Mouse (Mus musculus): ENCODE measurements around the gene Ebpl. TPM values are rescaled to one million over a fixed set of nuclear protein-coding genes. Genes with fewer than 3 reads are reported as not detected.

The Ebpl gene
- polyA plus RNA-seq, 1 experiment from 2014 or later: 9.0 TPM

DNA sequence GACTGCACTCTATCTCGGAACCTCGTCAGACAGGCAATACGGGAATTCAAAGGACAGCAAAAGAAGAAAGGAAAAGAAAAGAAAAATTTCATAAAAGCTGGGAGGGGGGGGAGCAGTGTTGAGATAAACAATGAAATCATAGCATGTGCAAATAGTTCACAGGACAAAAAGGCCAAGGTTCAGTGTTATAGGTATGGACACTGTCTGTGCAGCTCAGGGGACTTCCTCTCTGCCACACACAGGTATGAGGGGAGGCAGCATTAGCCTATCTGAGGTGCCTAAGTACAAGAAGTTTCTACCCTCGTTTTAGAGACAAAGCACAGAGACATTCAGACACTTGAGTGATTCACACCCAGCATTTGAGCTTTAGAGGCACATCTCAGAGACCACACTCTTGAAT, 39.0 kb downstream of the Ebpl start:
- Histone ChIP-seq H3K27ac (no peak overlapping the region), H3K36me3 (no peaks in the 10 kb centered on the region), H3K27me3 (no peaks in the 10 kb centered on the region), H3K4me1 (replicated peaks) (no peaks in the 10 kb centered on the region), H3K9ac (replicated peaks) (no peak overlapping the region), H3K4me2 (replicated peaks) (no peak overlapping the region), H3K9me3 (0 out of 2 replicates have a peak, but pooled peaks cover 7% of the 10 kb centered on the region), H3K4me3 (replicated peaks) (no peak overlapping the region)
- 93% methylated on average over 4 of the region's 4 CpGs for WGBS
- no peak for ATAC-seq

GRCm38 (mm10) chr14:61320765-61321164, 39.5 kb downstream of the Ebpl start:
- Histone ChIP-seq H3K36me3 (no peaks in the 10 kb centered on the region), H3K9me3 (0 out of 2 replicates have a peak, but pooled peaks cover 7% of the 10 kb centered on the region), H3K4me2 (replicated peaks) (no peak overlapping the region), H3K9ac (replicated peaks) (no peak overlapping the region), H3K4me3 (replicated peaks) (no peak overlapping the region), H3K27me3 (no peaks in the 10 kb centered on the region), H3K27ac (no peak overlapping the region), H3K4me1 (replicated peaks) (no peaks in the 10 kb centered on the region)
- no peak for ATAC-seq
- WGBS: 87% methylated on average over 1 of the region's 1 CpGs

GRCm38 (mm10) chr14:61316861-61317260, 43.4 kb downstream of the Ebpl start:
- Histone ChIP-seq H3K9ac (replicated peaks) (no peak overlapping the region), H3K4me2 (replicated peaks) (no peak overlapping the region), H3K36me3 (no peaks in the 10 kb centered on the region), H3K4me1 (replicated peaks) (no peaks in the 10 kb centered on the region), H3K27me3 (no peaks in the 10 kb centered on the region), H3K9me3 (no peaks in the 10 kb centered on the region), H3K4me3 (replicated peaks) (no peak overlapping the region), H3K27ac (no peak overlapping the region)
- 34% methylated on average over 4 of the region's 4 CpGs for WGBS
- ATAC-seq: 0 out of 2 replicates have a peak, but pooled peaks have one; percentile 27

GRCm38 (mm10) chr14:61310963-61311362, 49.3 kb downstream of the Ebpl start:
- Histone ChIP-seq H3K27ac (no peak overlapping the region), H3K36me3 (no peaks in the 10 kb centered on the region), H3K4me1 (replicated peaks) (no peaks in the 10 kb centered on the region), H3K4me2 (replicated peaks) (no peak overlapping the region), H3K4me3 (replicated peaks) (no peak overlapping the region), H3K9ac (replicated peaks) (no peak overlapping the region), H3K9me3 (no peaks in the 10 kb centered on the region), H3K27me3 (no peaks in the 10 kb centered on the region)
- WGBS: 74% methylated on average over 12 of the region's 12 CpGs
- no peak for ATAC-seq

GRCm38 (mm10) chr14:61310036-61310772, 50.0 kb downstream of the Ebpl start:
- Histone ChIP-seq H3K4me3 (replicated peaks) (no peak overlapping the region), H3K27me3 (no peaks in the 10 kb centered on the region), H3K9me3 (no peaks in the 10 kb centered on the region), H3K4me1 (replicated peaks) (no peaks in the 10 kb centered on the region), H3K9ac (replicated peaks) (no peak overlapping the region), H3K27ac (no peak overlapping the region), H3K36me3 (no peaks in the 10 kb centered on the region), H3K4me2 (replicated peaks) (no peak overlapping the region)
- ATAC-seq: no peak
- 76% methylated on average over 7 of the region's 7 CpGs for WGBS

DNA sequence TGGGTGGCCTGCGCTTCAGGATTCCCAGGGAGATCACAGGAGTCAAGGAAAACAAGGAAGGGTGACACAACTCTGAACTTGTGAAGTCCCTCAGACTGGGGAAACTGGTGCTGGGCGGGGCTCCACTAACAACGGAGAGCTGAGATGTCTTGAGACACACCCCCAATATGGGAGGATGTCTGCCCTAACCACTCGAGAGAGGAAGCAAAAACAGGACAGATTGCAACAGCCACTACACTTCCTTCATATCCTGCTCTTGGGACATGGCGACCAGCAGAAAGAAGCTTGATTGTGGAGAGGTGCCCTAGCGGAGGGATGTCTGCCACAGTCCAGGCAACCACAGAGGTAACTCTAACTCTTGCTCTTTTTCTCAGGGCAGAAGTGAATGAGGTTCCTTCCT, 50.6 kb downstream of the Ebpl start, which contains the start of gene Arl11:
Arl11 (plus strand) TSS at position 161 of the 400 bp plus-strand sequence.
- H3K9me3 ChIP-seq: no peaks in the 10 kb centered on the region
- no peak within 1 kb of the TSS for H3K9ac ChIP-seq (replicated peaks)
- H3K4me2 ChIP-seq (replicated peaks): no peak within 1 kb of the TSS
- H3K4me3 ChIP-seq (replicated peaks): no peak within 1 kb of the TSS
- ATAC-seq: no peak
- no peak within 1 kb of the TSS for H3K27ac ChIP-seq
- no peaks in the 10 kb centered on the region for H3K36me3 ChIP-seq
- 79% methylated on average over 6 of the region's 6 CpGs for WGBS
- no peaks in the 10 kb centered on the region for H3K27me3 ChIP-seq
- no peaks in the 10 kb centered on the region for H3K4me1 ChIP-seq (replicated peaks)

DNA sequence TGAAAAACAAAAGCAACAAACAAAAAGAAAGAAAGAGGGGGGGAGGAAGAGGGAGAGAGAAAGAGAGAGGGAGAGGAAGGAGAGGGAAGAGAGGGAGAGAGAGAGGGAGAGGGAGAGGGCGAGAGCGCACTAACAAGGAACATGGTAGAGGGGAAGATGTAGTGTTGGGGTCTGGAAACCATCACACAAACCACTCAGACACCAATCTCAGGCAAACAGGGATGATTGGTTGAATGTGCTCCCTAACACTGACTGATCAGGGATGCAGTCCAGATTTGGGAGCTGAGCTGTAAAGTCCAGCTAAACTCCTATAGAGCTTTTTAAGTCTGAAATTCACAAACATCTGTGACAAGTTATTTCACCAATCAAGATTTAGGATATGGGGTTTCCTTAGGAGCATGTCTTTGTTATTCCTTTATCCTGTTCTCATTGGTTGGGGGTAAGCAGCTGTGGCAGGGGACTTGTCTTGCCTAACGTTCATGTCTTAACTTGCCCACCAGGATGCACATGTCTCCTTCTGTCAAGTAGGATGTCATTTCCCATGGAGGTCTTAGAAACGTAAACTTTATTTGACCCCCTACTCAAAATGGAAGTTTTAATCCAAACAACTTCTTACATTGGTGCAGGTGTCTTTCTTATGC, 56.1 kb downstream of the Ebpl start:
- no peak overlapping the region for H3K9ac ChIP-seq (replicated peaks)
- WGBS: 84% methylated on average over 4 of the region's 4 CpGs
- H3K27me3 ChIP-seq: no peaks in the 10 kb centered on the region
- H3K36me3 ChIP-seq: no peaks in the 10 kb centered on the region
- no peak for ATAC-seq
- H3K4me2 ChIP-seq (replicated peaks): no peak overlapping the region
- no peak overlapping the region for H3K4me3 ChIP-seq (replicated peaks)
- H3K27ac ChIP-seq: no peak overlapping the region
- H3K4me1 ChIP-seq (replicated peaks): no peaks in the 10 kb centered on the region
- no peaks in the 10 kb centered on the region for H3K9me3 ChIP-seq

DNA sequence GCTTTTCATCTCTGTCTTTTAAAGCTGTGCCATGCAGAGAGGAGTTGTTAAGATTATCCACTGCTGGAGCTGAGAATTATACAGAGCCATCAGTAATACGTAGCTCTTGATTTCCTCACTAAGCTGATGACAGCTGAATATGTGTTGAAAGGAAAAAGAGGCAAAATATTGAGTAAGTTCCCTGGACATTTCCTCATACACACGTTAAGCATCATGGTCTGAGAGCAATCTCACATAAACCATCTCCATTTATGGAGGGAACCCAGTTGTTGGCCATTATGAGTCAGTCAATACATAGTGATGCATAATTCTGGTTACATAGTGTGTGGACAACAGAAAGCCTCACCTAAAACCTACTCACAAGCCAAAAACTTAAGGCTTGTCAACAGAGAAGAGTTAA, 57.8 kb downstream of the Ebpl start:
- Histone ChIP-seq H3K9ac (replicated peaks) (no peak overlapping the region), H3K4me2 (replicated peaks) (no peak overlapping the region), H3K9me3 (no peaks in the 10 kb centered on the region), H3K4me3 (replicated peaks) (no peak overlapping the region), H3K27me3 (no peaks in the 10 kb centered on the region), H3K36me3 (no peaks in the 10 kb centered on the region), H3K27ac (no peak overlapping the region), H3K4me1 (replicated peaks) (no peaks in the 10 kb centered on the region)
- no peak for ATAC-seq
- 85% methylated on average over 2 of the region's 2 CpGs for WGBS

GRCm38 (mm10) chr14:61301323-61301722, 58.9 kb downstream of the Ebpl start:
- no peak overlapping the region for H3K9ac ChIP-seq (replicated peaks)
- no peaks in the 10 kb centered on the region for H3K9me3 ChIP-seq
- H3K27ac ChIP-seq: no peak overlapping the region
- no peak for ATAC-seq
- H3K4me1 ChIP-seq (replicated peaks): no peaks in the 10 kb centered on the region
- H3K36me3 ChIP-seq: no peaks in the 10 kb centered on the region
- 61% methylated on average over 2 of the region's 2 CpGs for WGBS
- H3K4me2 ChIP-seq (replicated peaks): no peak overlapping the region
- H3K4me3 ChIP-seq (replicated peaks): no peak overlapping the region
- no peaks in the 10 kb centered on the region for H3K27me3 ChIP-seq

GRCm38 (mm10) chr14:61299810-61300209, 60.4 kb downstream of the Ebpl start:
- Histone ChIP-seq H3K27me3 (no peaks in the 10 kb centered on the region; the same call in 1 of the 2 replicates), H3K36me3 (no peaks in the 10 kb centered on the region), H3K9ac (replicated peaks) (no peak overlapping the region), H3K4me2 (replicated peaks) (no peak overlapping the region), H3K27ac (no peak overlapping the region), H3K4me1 (replicated peaks) (no peaks in the 10 kb centered on the region), H3K4me3 (replicated peaks) (no peak overlapping the region), H3K9me3 (no peaks in the 10 kb centered on the region)
- 88% methylated on average over 6 of the region's 6 CpGs for WGBS
- no peak for ATAC-seq

DNA sequence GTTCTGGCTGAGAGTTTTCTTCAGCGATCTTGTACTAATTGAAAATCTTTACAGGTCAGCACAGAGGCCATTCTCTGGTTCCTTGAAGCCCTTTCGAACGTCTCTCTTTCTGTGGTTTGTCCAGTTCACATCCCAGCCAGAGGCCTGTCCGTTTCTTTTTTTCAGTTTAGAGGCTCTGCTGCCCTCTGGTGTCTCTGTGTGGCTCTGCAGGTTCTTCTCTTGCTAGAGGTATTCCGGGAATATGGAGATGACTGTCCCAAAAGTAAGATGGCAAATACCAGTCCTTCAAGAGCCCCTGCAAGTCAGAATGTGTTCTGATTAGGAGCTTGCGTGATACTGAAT, 65.5 kb downstream of the Ebpl start:
- Histone ChIP-seq H3K4me2 (replicated peaks) (no peak overlapping the region), H3K36me3 (no peaks in the 10 kb centered on the region), H3K9me3 (no peaks in the 10 kb centered on the region), H3K27me3 (no peaks in the 10 kb centered on the region; the same call in 1 of the 2 replicates), H3K27ac (no peak overlapping the region), H3K4me1 (replicated peaks) (no peaks in the 10 kb centered on the region), H3K9ac (replicated peaks) (no peak overlapping the region), H3K4me3 (replicated peaks) (no peak overlapping the region)
- no peak for ATAC-seq
- 16% methylated on average over 6 of the region's 6 CpGs for WGBS

DNA sequence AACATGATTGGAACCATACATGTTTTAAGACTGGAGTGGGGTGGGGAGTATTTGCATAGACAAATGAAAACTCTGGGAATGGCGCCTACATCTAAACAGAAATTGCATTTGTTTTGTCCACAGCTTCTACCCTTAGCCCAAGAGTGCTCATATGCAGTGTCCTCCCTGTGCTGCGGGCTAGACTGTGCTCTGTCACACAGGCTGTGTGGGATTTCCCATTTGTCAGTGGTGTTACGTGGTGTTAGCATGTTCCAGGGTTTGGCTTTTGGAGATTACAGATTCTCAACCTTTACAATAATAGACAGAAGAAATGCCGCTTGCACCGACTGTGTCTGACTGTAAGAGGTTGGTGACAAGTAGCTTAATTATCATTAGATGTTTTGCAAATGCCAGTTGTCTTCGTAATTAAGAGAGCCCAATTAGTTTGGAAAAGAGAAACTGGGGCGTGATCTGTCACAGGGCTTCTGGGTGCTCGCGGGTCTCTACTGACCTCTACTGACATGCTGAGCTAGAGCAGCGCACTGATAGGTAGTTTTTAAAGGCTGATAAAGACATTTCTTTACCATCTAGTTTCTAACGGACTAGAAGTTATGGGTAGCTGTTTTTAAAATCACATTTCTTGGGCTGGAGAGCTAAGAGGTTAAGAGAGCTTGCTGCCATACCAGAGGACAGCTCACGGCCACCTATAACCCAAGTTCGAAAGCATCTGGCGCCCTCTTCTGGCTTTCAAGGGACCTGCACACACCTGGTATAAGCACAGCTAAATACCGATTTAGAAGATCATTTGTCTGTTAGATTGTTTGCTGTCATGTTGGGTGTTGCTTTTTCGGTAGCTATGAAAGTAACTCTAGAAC, 66.1 kb downstream of the Ebpl start:
- no peak overlapping the region for H3K9ac ChIP-seq (replicated peaks)
- no peaks in the 10 kb centered on the region for H3K4me1 ChIP-seq (replicated peaks)
- H3K4me2 ChIP-seq (replicated peaks): no peak overlapping the region
- no peak for ATAC-seq
- WGBS: 45% methylated on average over 16 of the region's 16 CpGs
- H3K36me3 ChIP-seq: no peaks in the 10 kb centered on the region
- H3K4me3 ChIP-seq (replicated peaks): no peak overlapping the region
- no peaks in the 10 kb centered on the region; the same call in 1 of the 2 replicates for H3K27me3 ChIP-seq
- H3K27ac ChIP-seq: no peak overlapping the region
- no peaks in the 10 kb centered on the region for H3K9me3 ChIP-seq

All from midbrain, embryonic 13.5 days (tissue).